Mouse (Mus musculus): Measurements from ENCODE around the gene Taok3. TPM values are rescaled to one million over a fixed set of nuclear protein-coding genes. Genes with fewer than 3 reads are reported as not detected.

Taok3 gene
- polyA plus RNA-seq, 1 experiment from 2014 or later = 19.7 TPM

DNA sequence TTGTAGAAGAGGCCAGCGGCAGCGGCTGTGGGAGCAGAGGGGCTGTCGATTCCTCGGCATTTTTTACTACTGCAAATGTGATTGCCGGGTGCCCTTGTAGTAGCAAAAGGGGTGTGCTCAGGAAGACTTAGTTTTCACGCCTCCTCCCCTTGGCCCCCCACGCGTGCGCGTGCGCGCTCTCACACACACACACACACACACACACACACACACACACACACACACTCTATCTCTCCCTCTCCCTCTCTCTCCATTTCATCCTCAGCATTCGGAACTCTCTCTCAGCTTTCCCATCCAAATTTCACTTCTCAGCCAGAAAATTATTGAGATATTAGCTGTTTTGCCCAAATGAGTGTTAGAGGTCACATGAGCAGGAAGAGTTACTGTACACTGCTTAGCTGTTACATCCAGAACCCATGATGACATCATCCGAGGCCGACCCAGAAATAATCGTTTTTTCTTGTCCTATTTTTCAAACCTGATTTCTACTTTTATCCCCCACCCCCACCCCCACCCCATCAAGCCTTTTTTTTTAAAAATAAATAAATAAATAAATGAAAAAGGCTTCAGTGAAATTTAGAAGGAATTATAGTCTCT is 122.1 kb downstream of the Taok3 start:
- Histone ChIP-seq H3K9me3 (ENCODE audit: control insufficient read depth, low read length) (no peaks in the 10 kb centered on the region), H3K4me1 (ENCODE audit: control insufficient read depth, insufficient read depth, low read length) (peaks cover 8% of the 10 kb centered on the region; the same call in 1 of the 2 replicates), H3K4me3 (ENCODE audit: low read depth, low read length) (peak overlapping the region; percentile 40), H3K9ac (ENCODE audit: low read length) (peak overlapping the region; percentile 38; the same call in 1 of the 2 replicates), H3K36me3 (ENCODE audit: control insufficient read depth, insufficient read depth, low read length) (no peaks in the 10 kb centered on the region), H3K27me3 (ENCODE audit: control insufficient read depth, insufficient read depth, low read length) (no peaks in the 10 kb centered on the region), H3K27ac (ENCODE audit: low read depth, low read length) (no peak overlapping the region), H3K4me2 (peak overlapping the region; percentile 67)
- ATAC-seq (ENCODE audit: low FRiP score) (no peak), DNase-seq (ENCODE audit: low spot score, missing footprints) (peak; percentile 84)
- WGBS = 69% methylated on average over 16 of the region's 16 CpGs

DNA sequence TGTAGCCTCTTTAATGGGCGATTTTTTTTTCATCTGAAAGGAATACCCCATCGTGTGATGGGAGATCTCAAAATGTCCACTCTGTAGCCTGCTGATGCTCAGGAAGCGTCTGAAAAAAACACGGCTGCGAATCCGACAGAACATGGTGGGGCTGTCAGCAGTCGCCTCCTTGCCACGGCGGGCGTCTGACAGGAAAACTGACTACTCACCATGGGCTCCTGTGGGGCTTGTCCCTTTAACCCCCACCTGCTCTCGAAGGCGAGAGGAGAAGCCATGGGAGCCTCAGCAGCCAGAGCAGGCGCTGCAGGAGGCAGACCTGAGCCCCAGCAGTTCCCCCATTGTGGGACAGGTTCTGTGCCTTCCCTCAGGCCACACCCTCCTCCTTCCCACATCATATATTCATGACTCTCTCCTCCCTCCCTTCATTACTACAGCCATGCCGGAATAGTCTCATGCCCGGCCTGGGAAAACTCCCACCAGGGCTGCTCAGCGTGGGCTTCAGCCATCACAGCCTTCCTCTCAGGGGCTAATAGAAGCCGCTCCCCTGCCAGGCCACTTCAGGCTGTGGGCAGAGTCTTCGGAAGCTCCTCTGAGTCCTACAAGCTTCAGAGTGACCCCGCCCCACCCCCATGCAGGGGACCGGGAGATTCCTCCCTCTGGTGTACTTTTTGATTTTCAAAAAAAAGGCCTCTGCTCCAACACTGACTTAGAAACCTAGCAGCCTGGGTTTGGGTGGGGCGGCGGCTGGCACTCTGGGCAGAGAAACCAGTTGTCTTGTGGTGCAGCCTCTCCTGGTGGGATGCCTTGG is 122.9 kb downstream of the Taok3 start:
- Histone ChIP-seq H3K27me3 (ENCODE audit: control insufficient read depth, insufficient read depth, low read length) (no peaks in the 10 kb centered on the region), H3K9ac (ENCODE audit: low read length) (peak overlapping the region; percentile 36; the same call in 1 of the 2 replicates), H3K36me3 (ENCODE audit: control insufficient read depth, insufficient read depth, low read length) (no peaks in the 10 kb centered on the region), H3K4me3 (ENCODE audit: low read depth, low read length) (peak overlapping the region; percentile 40), H3K4me1 (ENCODE audit: control insufficient read depth, insufficient read depth, low read length) (peaks cover 8% of the 10 kb centered on the region; the same call in 1 of the 2 replicates), H3K9me3 (ENCODE audit: control insufficient read depth, low read length) (no peaks in the 10 kb centered on the region), H3K27ac (ENCODE audit: low read depth, low read length) (peak overlapping the region; percentile 25; the same call in 1 of the 2 replicates), H3K4me2 (peak overlapping the region; percentile 47)
- peak; percentile 87 for DNase-seq (ENCODE audit: low spot score, missing footprints)
- 25% methylated on average over 22 of the region's 22 CpGs for WGBS
- ATAC-seq (ENCODE audit: low FRiP score) = peak; percentile 57

DNA sequence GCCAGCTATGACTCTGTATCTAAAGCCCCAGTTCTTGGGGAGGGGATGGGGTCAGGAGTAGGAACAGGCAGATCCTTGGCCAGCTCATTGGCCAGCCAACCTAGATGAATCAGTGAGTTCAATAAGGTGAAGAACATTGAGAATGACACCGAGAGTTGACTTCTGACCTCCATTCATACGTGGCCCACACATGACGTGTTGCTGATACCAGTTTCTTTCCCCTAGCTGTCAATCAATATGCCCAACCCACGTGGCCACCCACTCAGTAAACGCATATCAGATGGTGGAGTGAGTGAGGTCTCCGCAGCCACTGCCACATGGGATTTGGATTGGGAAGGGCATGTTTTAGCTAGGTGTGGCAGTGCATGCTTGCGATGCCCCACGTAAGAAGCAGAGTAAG is 125.2 kb downstream of the Taok3 start:
- 93% methylated on average over 8 of the region's 8 CpGs for WGBS
- DNase-seq (ENCODE audit: low spot score, missing footprints) (peak; percentile 69), ATAC-seq (ENCODE audit: low FRiP score) (no peak)
- Histone ChIP-seq H3K9ac (ENCODE audit: low read length) (no peak overlapping the region), H3K36me3 (ENCODE audit: control insufficient read depth, insufficient read depth, low read length) (no peaks in the 10 kb centered on the region), H3K4me1 (ENCODE audit: control insufficient read depth, insufficient read depth, low read length) (peaks cover 6% of the 10 kb centered on the region; the same call in 1 of the 2 replicates), H3K4me3 (ENCODE audit: low read depth, low read length) (no peak overlapping the region), H3K9me3 (ENCODE audit: control insufficient read depth, low read length) (no peaks in the 10 kb centered on the region), H3K27ac (ENCODE audit: low read depth, low read length) (no peak overlapping the region), H3K4me2 (no peak overlapping the region), H3K27me3 (ENCODE audit: control insufficient read depth, insufficient read depth, low read length) (no peaks in the 10 kb centered on the region)

DNA sequence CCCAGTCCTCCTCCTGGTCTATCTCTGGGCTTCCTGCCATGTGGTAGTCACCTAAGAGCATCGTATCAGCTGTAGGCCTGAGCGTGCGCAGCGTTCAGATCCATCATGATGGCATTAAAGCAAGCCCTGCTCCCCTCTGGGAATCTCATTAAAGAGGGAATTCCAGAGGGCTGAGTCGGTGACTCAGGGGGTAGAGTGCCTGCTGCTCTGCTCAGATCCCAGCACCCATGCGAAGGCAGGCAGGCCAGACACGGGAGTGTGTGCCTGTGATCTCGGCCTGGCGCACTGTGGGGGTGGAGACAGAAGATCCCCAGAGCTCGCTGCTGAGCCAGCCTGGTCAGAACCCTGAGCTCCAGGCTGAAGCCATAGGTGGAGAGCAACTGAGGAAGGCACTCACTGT is 128.4 kb downstream of the Taok3 start:
- 0 out of 2 replicates have a peak, but pooled peaks cover 2% of the 10 kb centered on the region for H3K36me3 ChIP-seq (ENCODE audit: control insufficient read depth, insufficient read depth, low read length)
- no peaks in the 10 kb centered on the region for H3K27me3 ChIP-seq (ENCODE audit: control insufficient read depth, insufficient read depth, low read length)
- DNase-seq (ENCODE audit: low spot score, missing footprints) (no peak), ATAC-seq (ENCODE audit: low FRiP score) (no peak)
- H3K9me3 ChIP-seq (ENCODE audit: control insufficient read depth, low read length) = no peaks in the 10 kb centered on the region
- no peak overlapping the region for H3K4me2 ChIP-seq
- H3K9ac ChIP-seq (ENCODE audit: low read length) = no peak overlapping the region
- 29% methylated on average over 10 of the region's 10 CpGs for WGBS
- no peak overlapping the region for H3K4me3 ChIP-seq (ENCODE audit: low read depth, low read length)
- H3K4me1 ChIP-seq (ENCODE audit: control insufficient read depth, insufficient read depth, low read length) = no peaks in the 10 kb centered on the region
- H3K27ac ChIP-seq (ENCODE audit: low read depth, low read length) = no peak overlapping the region

DNA sequence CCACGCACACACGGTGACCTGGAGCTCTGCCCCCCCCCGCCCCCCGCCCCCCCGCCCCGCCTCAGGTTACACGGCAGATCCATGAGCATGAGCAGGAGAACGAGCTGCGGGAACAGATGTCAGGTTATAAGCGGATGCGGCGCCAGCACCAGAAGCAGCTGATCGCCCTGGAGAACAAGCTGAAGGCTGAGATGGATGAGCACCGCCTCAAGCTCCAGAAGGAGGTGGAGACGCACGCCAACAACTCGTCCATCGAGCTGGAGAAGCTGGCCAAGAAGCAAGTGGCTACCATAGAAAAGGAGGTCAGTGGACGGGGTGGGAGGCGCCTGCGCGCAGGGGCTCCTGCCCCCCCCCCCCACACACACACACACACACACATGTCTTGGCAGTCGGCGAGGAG is 130.9 kb downstream of the Taok3 start:
- WGBS = 86% methylated on average over 22 of the region's 24 CpGs
- no peaks in the 10 kb centered on the region for H3K27me3 ChIP-seq (ENCODE audit: control insufficient read depth, insufficient read depth, low read length)
- ATAC-seq (ENCODE audit: low FRiP score) (no peak), DNase-seq (ENCODE audit: low spot score, missing footprints) (no peak)
- no peaks in the 10 kb centered on the region for H3K9me3 ChIP-seq (ENCODE audit: control insufficient read depth, low read length)
- H3K27ac ChIP-seq (ENCODE audit: low read depth, low read length) = no peak overlapping the region
- no peaks in the 10 kb centered on the region for H3K4me1 ChIP-seq (ENCODE audit: control insufficient read depth, insufficient read depth, low read length)
- no peak overlapping the region for H3K9ac ChIP-seq (ENCODE audit: low read length)
- 0 out of 2 replicates have a peak, but pooled peaks cover 2% of the 10 kb centered on the region for H3K36me3 ChIP-seq (ENCODE audit: control insufficient read depth, insufficient read depth, low read length)
- H3K4me2 ChIP-seq = no peak overlapping the region
- H3K4me3 ChIP-seq (ENCODE audit: low read depth, low read length) = no peak overlapping the region

DNA sequence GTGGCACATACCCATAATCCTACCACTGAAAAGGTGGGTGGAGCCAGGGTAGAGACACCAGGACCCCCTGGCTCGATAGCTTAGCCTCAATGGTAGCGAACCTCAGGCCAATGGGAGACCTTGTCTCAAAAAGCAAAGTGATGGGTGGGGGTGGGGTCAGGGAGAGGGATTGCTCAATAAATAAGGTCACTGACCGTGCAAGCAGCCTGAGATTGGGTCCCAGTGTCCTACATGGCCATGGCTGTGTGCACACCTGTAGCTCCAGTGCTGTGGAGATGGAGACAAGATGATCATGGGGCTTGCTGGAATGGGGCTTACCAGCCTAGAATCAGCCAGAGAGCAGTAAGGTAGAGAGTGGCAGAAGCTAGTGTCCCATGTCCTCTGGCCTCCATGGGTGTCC is 131.8 kb downstream of the Taok3 start:
- WGBS = 85% methylated on average over 3 of the region's 3 CpGs

DNA sequence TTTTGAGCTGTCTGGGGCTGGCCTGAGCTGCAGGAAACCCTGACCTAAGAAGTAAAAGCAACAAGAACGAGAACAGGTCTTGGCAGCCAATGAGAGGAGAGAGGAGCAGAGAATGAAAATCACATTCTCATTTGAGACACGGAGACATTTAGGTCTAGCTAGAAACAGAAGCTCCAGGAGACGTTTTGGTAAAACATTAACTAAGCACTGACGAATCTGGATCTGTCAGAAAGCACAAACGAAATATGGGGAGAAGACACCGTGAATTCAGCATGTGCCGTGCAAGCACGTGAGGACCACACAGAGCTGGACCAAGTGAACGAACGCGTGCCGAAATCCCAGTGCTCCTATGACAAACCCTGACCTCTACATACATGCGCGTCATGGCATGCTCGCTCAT is 138.3 kb downstream of the Taok3 start:
- 94% methylated on average over 15 of the region's 15 CpGs for WGBS
- DNase-seq (ENCODE audit: low spot score, missing footprints) (no peak), ATAC-seq (ENCODE audit: low FRiP score) (no peak)
- peaks cover under 1% of the 10 kb centered on the region; the same call in 1 of the 2 replicates for H3K36me3 ChIP-seq (ENCODE audit: control insufficient read depth, insufficient read depth, low read length)
- H3K4me2 ChIP-seq = no peak overlapping the region
- no peaks in the 10 kb centered on the region for H3K4me1 ChIP-seq (ENCODE audit: control insufficient read depth, insufficient read depth, low read length)
- no peak overlapping the region for H3K9ac ChIP-seq (ENCODE audit: low read length)
- no peaks in the 10 kb centered on the region for H3K27me3 ChIP-seq (ENCODE audit: control insufficient read depth, insufficient read depth, low read length)
- H3K9me3 ChIP-seq (ENCODE audit: control insufficient read depth, low read length) = no peaks in the 10 kb centered on the region
- H3K4me3 ChIP-seq (ENCODE audit: low read depth, low read length) = no peak overlapping the region
- H3K27ac ChIP-seq (ENCODE audit: low read depth, low read length) = no peak overlapping the region

More for the DNA sequence above, 131.8 kb downstream of the Taok3 start:
- no peak for DNase-seq (ENCODE audit: low spot score, missing footprints)
- no peak overlapping the region for H3K27ac ChIP-seq (ENCODE audit: low read depth, low read length)
- no peak overlapping the region for H3K4me3 ChIP-seq (ENCODE audit: low read depth, low read length)
- H3K4me2 ChIP-seq = no peak overlapping the region
- ATAC-seq (ENCODE audit: low FRiP score) = no peak
- H3K36me3 ChIP-seq (ENCODE audit: control insufficient read depth, insufficient read depth, low read length) = 0 out of 2 replicates have a peak, but pooled peaks cover 2% of the 10 kb centered on the region
- no peaks in the 10 kb centered on the region for H3K27me3 ChIP-seq (ENCODE audit: control insufficient read depth, insufficient read depth, low read length)
- H3K9ac ChIP-seq (ENCODE audit: low read length) = no peak overlapping the region
- no peaks in the 10 kb centered on the region for H3K9me3 ChIP-seq (ENCODE audit: control insufficient read depth, low read length)
- no peaks in the 10 kb centered on the region for H3K4me1 ChIP-seq (ENCODE audit: control insufficient read depth, insufficient read depth, low read length)

DNA sequence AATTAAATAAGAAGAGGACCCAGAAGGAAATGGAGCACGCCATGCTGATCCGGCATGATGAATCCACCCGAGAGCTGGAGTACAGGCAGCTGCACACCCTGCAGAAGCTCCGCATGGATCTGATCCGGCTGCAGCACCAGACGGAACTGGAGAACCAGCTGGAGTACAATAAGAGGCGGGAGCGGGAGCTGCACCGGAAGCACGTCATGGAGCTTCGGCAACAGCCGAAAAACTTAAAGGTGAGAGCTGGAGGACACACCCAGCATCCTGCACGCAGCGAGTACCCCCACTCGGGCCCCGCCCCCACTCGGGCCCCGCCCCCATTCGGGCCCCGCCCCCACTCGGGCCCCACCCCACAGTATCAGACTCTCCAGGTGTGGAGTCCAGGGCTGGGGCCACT is 143.6 kb downstream of the Taok3 start:
- Histone ChIP-seq H3K27me3 (ENCODE audit: control insufficient read depth, insufficient read depth, low read length) (no peaks in the 10 kb centered on the region), H3K36me3 (ENCODE audit: control insufficient read depth, insufficient read depth, low read length) (peaks cover 5% of the 10 kb centered on the region)

DNA sequence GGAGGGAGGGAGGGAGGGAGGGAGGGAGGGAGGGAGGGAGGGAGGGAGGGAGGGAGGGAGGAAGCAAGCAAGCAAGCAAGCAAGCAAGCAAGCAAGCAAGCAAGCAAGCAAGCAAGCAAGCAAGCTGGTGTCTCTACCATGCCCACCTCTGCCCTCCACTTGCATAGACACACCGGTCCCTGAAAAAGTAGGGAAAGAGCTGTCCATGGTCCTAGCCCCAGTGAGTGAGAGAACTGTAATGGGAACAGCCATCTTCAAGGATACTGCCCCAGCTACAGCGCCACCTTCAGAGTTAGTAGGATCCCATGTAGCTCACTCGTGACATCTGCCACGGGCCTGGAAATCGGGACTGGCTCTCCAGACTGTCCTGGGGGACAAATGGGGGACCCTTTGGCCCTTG is 144.8 kb downstream of the Taok3 start:
- peaks cover 5% of the 10 kb centered on the region for H3K36me3 ChIP-seq (ENCODE audit: control insufficient read depth, insufficient read depth, low read length)
- H3K9ac ChIP-seq (ENCODE audit: low read length) = no peak overlapping the region
- no peaks in the 10 kb centered on the region for H3K27me3 ChIP-seq (ENCODE audit: control insufficient read depth, insufficient read depth, low read length)
- no peak overlapping the region for H3K4me2 ChIP-seq
- WGBS = 51% methylated on average over 5 of the region's 5 CpGs
- H3K4me3 ChIP-seq (ENCODE audit: low read depth, low read length) = no peak overlapping the region
- H3K4me1 ChIP-seq (ENCODE audit: control insufficient read depth, insufficient read depth, low read length) = no peaks in the 10 kb centered on the region
- no peak overlapping the region for H3K27ac ChIP-seq (ENCODE audit: low read depth, low read length)
- H3K9me3 ChIP-seq (ENCODE audit: control insufficient read depth, low read length) = no peaks in the 10 kb centered on the region
- ATAC-seq (ENCODE audit: low FRiP score) (no peak), DNase-seq (ENCODE audit: low spot score, missing footprints) (no peak)

More for the DNA sequence above, 143.6 kb downstream of the Taok3 start:
- Histone ChIP-seq H3K4me2 (no peak overlapping the region), H3K27ac (ENCODE audit: low read depth, low read length) (no peak overlapping the region), H3K9ac (ENCODE audit: low read length) (no peak overlapping the region), H3K4me3 (ENCODE audit: low read depth, low read length) (no peak overlapping the region), H3K4me1 (ENCODE audit: control insufficient read depth, insufficient read depth, low read length) (no peaks in the 10 kb centered on the region), H3K9me3 (ENCODE audit: control insufficient read depth, low read length) (no peaks in the 10 kb centered on the region)
- 89% methylated on average over 14 of the region's 21 CpGs for WGBS
- DNase-seq (ENCODE audit: low spot score, missing footprints) (no peak), ATAC-seq (ENCODE audit: low FRiP score) (no peak)

All from midbrain, embryonic 11.5 days (tissue).